Mouse (Mus musculus): ENCODE results near the gene Tbx4. TPM values are rescaled to one million over a fixed set of nuclear protein-coding genes. Genes with fewer than 3 reads are reported as not detected.

The Tbx4 gene
- polyA plus RNA-seq, 2 experiments = 15.5 to 37.5 TPM

- Histone ChIP-seq H3K27ac (replicated peaks; ENCODE audit: low read depth, low read length) (no peak overlapping the region), H3K4me2 (replicated peaks; ENCODE audit: low read depth, low read length, severe bottlenecking) (peak overlapping the region; percentile 73), H3K4me1 (ENCODE audit: control insufficient read depth, insufficient read depth, low read length) (peaks cover 18% of the 10 kb centered on the region), H3K9ac (ENCODE audit: low read depth, low read length, severe bottlenecking) (peak overlapping the region; percentile 92), H3K36me3 (ENCODE audit: control insufficient read depth, insufficient read depth, low read length) (no peaks in the 10 kb centered on the region), H3K4me3 (replicated peaks; ENCODE audit: low read length) (peak overlapping the region; percentile 59), H3K9me3 (ENCODE audit: control insufficient read depth, low read length) (no peaks in the 10 kb centered on the region), H3K27me3 (ENCODE audit: control insufficient read depth, insufficient read depth, low read length) (peaks cover 42% of the 10 kb centered on the region)
- ATAC-seq (ENCODE audit: low FRiP score, low read depth) (no peak), DNase-seq (ENCODE audit: low spot score) (no peak)
- WGBS = 21% methylated on average over 6 of the region's 6 CpGs
- TF ChIP-seq POLR2A (IDR thresholded peaks at IDR 0.05; ENCODE audit: borderline replicate concordance, extremely low read depth, insufficient read depth, insufficient read length) = no peak
Observed at GRCm38 (mm10) chr11:85887273-85887672, 1.1 kb downstream of the Tbx4 start.

DNA sequence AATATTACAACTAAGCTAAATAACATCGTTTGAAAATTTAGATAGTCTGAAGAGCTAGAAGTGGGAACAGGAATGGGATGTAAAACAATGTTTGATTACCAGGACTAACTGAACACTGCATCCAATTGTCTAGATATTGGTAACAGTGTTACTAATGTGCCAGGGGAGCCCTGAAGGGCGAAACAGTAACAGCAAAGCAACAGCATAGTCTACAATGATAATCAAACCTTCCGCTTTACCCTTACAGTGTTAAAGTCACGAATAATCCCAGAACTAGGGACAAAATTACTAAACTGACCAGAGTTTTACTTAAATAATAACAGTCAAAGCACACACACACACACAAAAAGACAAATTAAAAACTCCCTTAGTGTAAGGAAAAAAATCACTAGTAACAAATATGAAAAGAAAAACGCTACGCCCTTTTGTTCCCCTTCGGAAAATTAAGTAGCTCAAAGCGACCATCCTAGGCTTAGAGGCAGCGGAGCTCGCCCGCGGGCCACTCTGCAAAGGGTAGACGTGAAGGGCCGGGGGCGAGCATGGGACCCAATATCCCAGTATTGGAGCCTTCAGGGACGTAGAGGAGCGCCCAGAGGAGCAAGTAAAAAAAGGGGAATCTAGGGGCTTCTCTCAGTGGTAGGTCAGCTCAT, 1.7 kb downstream of the Tbx4 start:
- peaks cover 22% of the 10 kb centered on the region for H3K4me1 ChIP-seq (ENCODE audit: control insufficient read depth, insufficient read depth, low read length)
- peak overlapping the region; percentile 93 for H3K27ac ChIP-seq (replicated peaks; ENCODE audit: low read depth, low read length)
- no peak for ATAC-seq (ENCODE audit: low FRiP score, low read depth)
- peak overlapping the region; percentile 92 for H3K9ac ChIP-seq (ENCODE audit: low read depth, low read length, severe bottlenecking)
- no peaks in the 10 kb centered on the region for H3K9me3 ChIP-seq (ENCODE audit: control insufficient read depth, low read length)
- H3K4me3 ChIP-seq (replicated peaks; ENCODE audit: low read length) = peak overlapping the region; percentile 59
- WGBS = 8% methylated on average over 17 of the region's 17 CpGs
- no peak for DNase-seq (ENCODE audit: low spot score)
- H3K36me3 ChIP-seq (ENCODE audit: control insufficient read depth, insufficient read depth, low read length) = no peaks in the 10 kb centered on the region; the same call in 1 of the 2 replicates
- H3K4me2 ChIP-seq (replicated peaks; ENCODE audit: low read depth, low read length, severe bottlenecking) = peak overlapping the region; percentile 73
- TF ChIP-seq POLR2A (IDR thresholded peaks at IDR 0.05; ENCODE audit: borderline replicate concordance, extremely low read depth, insufficient read depth, insufficient read length) = no peak
- H3K27me3 ChIP-seq (ENCODE audit: control insufficient read depth, insufficient read depth, low read length) = peaks cover 49% of the 10 kb centered on the region

DNA sequence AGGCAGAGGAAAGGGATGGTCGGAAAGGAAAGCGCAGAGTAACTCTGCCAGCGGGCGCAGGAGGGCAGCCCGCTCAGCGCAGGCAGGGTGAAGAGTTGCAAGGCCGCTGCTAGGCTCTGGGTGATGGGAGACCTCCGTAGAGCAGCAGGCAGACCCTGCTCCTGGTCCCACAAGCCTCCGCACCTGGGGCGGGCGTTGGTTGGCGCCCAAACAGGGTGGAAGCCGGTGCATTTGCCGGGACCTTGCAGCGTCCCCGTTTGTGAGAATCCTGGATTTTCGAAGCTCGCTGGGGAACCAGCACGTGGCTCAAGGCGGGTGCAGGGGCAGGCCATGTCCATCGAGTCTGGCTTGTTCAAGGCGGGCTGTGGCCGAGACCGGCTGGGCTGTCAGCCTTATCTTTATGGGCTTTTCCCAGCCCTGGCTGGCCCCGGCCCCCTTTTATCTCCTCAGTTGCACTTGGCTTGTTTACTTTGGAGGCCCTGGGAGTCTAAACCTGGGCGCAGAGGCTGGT, 2.3 kb downstream of the Tbx4 start:
- no peak for TF ChIP-seq POLR2A (IDR thresholded peaks at IDR 0.05; ENCODE audit: borderline replicate concordance, extremely low read depth, insufficient read depth, insufficient read length)
- no peak for DNase-seq (ENCODE audit: low spot score)

GRCm38 (mm10) chr11:85889056-85889729, 3.0 kb downstream of the Tbx4 start:
- WGBS = 30% methylated on average over 8 of the region's 8 CpGs
- TF ChIP-seq POLR2A (IDR thresholded peaks at IDR 0.05; ENCODE audit: borderline replicate concordance, extremely low read depth, insufficient read depth, insufficient read length) = no peak
- no peaks in the 10 kb centered on the region; the same call in 1 of the 2 replicates for H3K36me3 ChIP-seq (ENCODE audit: control insufficient read depth, insufficient read depth, low read length)
- peak overlapping the region; percentile 93 for H3K27ac ChIP-seq (replicated peaks; ENCODE audit: low read depth, low read length)
- H3K4me2 ChIP-seq (replicated peaks; ENCODE audit: low read depth, low read length, severe bottlenecking) = peak overlapping the region; percentile 73
- H3K27me3 ChIP-seq (ENCODE audit: control insufficient read depth, insufficient read depth, low read length) = peaks cover 49% of the 10 kb centered on the region
- peak overlapping the region; percentile 59 for H3K4me3 ChIP-seq (replicated peaks; ENCODE audit: low read length)
- ATAC-seq (ENCODE audit: low FRiP score, low read depth) (no peak), DNase-seq (ENCODE audit: low spot score) (no peak)
- no peaks in the 10 kb centered on the region for H3K9me3 ChIP-seq (ENCODE audit: control insufficient read depth, low read length)
- peaks cover 27% of the 10 kb centered on the region for H3K4me1 ChIP-seq (ENCODE audit: control insufficient read depth, insufficient read depth, low read length)
- peak overlapping the region; percentile 92 for H3K9ac ChIP-seq (ENCODE audit: low read depth, low read length, severe bottlenecking)

More for the DNA sequence above, 2.3 kb downstream of the Tbx4 start:
- Histone ChIP-seq H3K4me2 (replicated peaks; ENCODE audit: low read depth, low read length, severe bottlenecking) (peak overlapping the region; percentile 73), H3K36me3 (ENCODE audit: control insufficient read depth, insufficient read depth, low read length) (no peaks in the 10 kb centered on the region; the same call in 1 of the 2 replicates), H3K27ac (replicated peaks; ENCODE audit: low read depth, low read length) (peak overlapping the region; percentile 93), H3K27me3 (ENCODE audit: control insufficient read depth, insufficient read depth, low read length) (peaks cover 49% of the 10 kb centered on the region), H3K4me1 (ENCODE audit: control insufficient read depth, insufficient read depth, low read length) (peaks cover 27% of the 10 kb centered on the region), H3K4me3 (replicated peaks; ENCODE audit: low read length) (peak overlapping the region; percentile 59), H3K9ac (ENCODE audit: low read depth, low read length, severe bottlenecking) (peak overlapping the region; percentile 92), H3K9me3 (ENCODE audit: control insufficient read depth, low read length) (no peaks in the 10 kb centered on the region)
- 5% methylated on average over 24 of the region's 26 CpGs for WGBS
- no peak for ATAC-seq (ENCODE audit: low FRiP score, low read depth)

GRCm38 (mm10) chr11:85889730-85890562, 3.7 kb downstream of the Tbx4 start:
- peaks cover 49% of the 10 kb centered on the region for H3K27me3 ChIP-seq (ENCODE audit: control insufficient read depth, insufficient read depth, low read length)
- peak overlapping the region; percentile 92 for H3K9ac ChIP-seq (ENCODE audit: low read depth, low read length, severe bottlenecking)
- peaks cover 30% of the 10 kb centered on the region for H3K4me1 ChIP-seq (ENCODE audit: control insufficient read depth, insufficient read depth, low read length)
- H3K36me3 ChIP-seq (ENCODE audit: control insufficient read depth, insufficient read depth, low read length) = no peaks in the 10 kb centered on the region; the same call in 1 of the 2 replicates
- ATAC-seq (ENCODE audit: low FRiP score, low read depth) = peak; percentile 51
- no peak for TF ChIP-seq POLR2A (IDR thresholded peaks at IDR 0.05; ENCODE audit: borderline replicate concordance, extremely low read depth, insufficient read depth, insufficient read length)
- DNase-seq (ENCODE audit: low spot score) = no peak
- H3K9me3 ChIP-seq (ENCODE audit: control insufficient read depth, low read length) = no peaks in the 10 kb centered on the region
- peak overlapping the region; percentile 93 for H3K27ac ChIP-seq (replicated peaks; ENCODE audit: low read depth, low read length)
- peak overlapping the region; percentile 73 for H3K4me2 ChIP-seq (replicated peaks; ENCODE audit: low read depth, low read length, severe bottlenecking)
- WGBS = 8% methylated on average over 47 of the region's 47 CpGs
- peak overlapping the region; percentile 59 for H3K4me3 ChIP-seq (replicated peaks; ENCODE audit: low read length)
